Mouse (Mus musculus): Measurements from ENCODE around the gene Olfr961. TPM values are rescaled to one million over a fixed set of nuclear protein-coding genes. Genes with fewer than 3 reads are reported as not detected.

The Olfr961 gene
- polyA plus RNA-seq, 1 experiment from 2014 or later: not detected

GRCm38 (mm10) chr9:39633913-39634594 lies 10.8 kb upstream of the Olfr961 start:
- no peak for DNase-seq
- no peak for ATAC-seq (ENCODE audit: low read depth)
- Histone ChIP-seq H3K9ac (no peak overlapping the region), H3K27me3 (no peaks in the 10 kb centered on the region), H3K9me3 (replicated peaks) (no peaks in the 10 kb centered on the region), H3K4me1 (replicated peaks) (no peaks in the 10 kb centered on the region), H3K4me2 (no peak overlapping the region), H3K27ac (no peak overlapping the region), H3K4me3 (replicated peaks) (no peak overlapping the region), H3K36me3 (no peaks in the 10 kb centered on the region)
- WGBS (ENCODE audit: insufficient replicate concordance): 12% methylated on average over 4 of the region's 4 CpGs

- ATAC-seq (ENCODE audit: low read depth) (no peak), DNase-seq (no peak)
- Histone ChIP-seq H3K4me3 (replicated peaks) (no peak overlapping the region), H3K27ac (no peak overlapping the region), H3K36me3 (no peaks in the 10 kb centered on the region), H3K4me1 (replicated peaks) (no peaks in the 10 kb centered on the region), H3K9ac (no peak overlapping the region), H3K4me2 (no peak overlapping the region), H3K9me3 (replicated peaks) (no peaks in the 10 kb centered on the region), H3K27me3 (no peaks in the 10 kb centered on the region)
- WGBS (ENCODE audit: insufficient replicate concordance): 64% methylated on average over 4 of the region's 4 CpGs
These were observed 2.5 kb downstream of the Olfr961 start for GRCm38 (mm10) chr9:39647382-39647781.

GRCm38 (mm10) chr9:39654756-39655396 lies 10.0 kb downstream of the Olfr961 start:
- Histone ChIP-seq H3K9ac (no peak overlapping the region), H3K9me3 (replicated peaks) (no peaks in the 10 kb centered on the region), H3K36me3 (no peaks in the 10 kb centered on the region), H3K4me3 (replicated peaks) (no peak overlapping the region), H3K4me2 (no peak overlapping the region), H3K4me1 (replicated peaks) (no peaks in the 10 kb centered on the region), H3K27ac (no peak overlapping the region), H3K27me3 (no peaks in the 10 kb centered on the region)
- WGBS (ENCODE audit: insufficient replicate concordance): 51% methylated on average over 6 of the region's 6 CpGs
- ATAC-seq (ENCODE audit: low read depth): no peak
- DNase-seq: no peak

- no peak within 1 kb of the TSS for H3K9ac ChIP-seq
- no peaks in the 10 kb centered on the region; the same call in 1 of the 2 replicates for H3K9me3 ChIP-seq (replicated peaks)
- H3K27ac ChIP-seq: no peak within 1 kb of the TSS
- H3K4me1 ChIP-seq (replicated peaks): no peaks in the 10 kb centered on the region
- H3K36me3 ChIP-seq: no peaks in the 10 kb centered on the region
- WGBS (ENCODE audit: insufficient replicate concordance): 69% methylated on average over 1 of the region's 1 CpGs
- no peak for DNase-seq
- H3K4me2 ChIP-seq: no peak within 1 kb of the TSS
- no peak for ATAC-seq (ENCODE audit: low read depth)
- H3K4me3 ChIP-seq (replicated peaks): no peak within 1 kb of the TSS
- no peaks in the 10 kb centered on the region for H3K27me3 ChIP-seq
These were observed 22.0 kb downstream of the Olfr961 start, which contains the start of gene Olfr963 for GRCm38 (mm10) chr9:39666905-39667304. TSS of gene Olfr963 (plus strand) at chr9:39667205.

GRCm38 (mm10) chr9:39669723-39670122 lies 24.8 kb downstream of the Olfr961 start:
- Histone ChIP-seq H3K4me3 (replicated peaks) (no peak overlapping the region), H3K9ac (no peak overlapping the region), H3K27me3 (no peaks in the 10 kb centered on the region), H3K27ac (no peak overlapping the region), H3K4me2 (no peak overlapping the region), H3K4me1 (replicated peaks) (no peaks in the 10 kb centered on the region), H3K9me3 (replicated peaks) (no peaks in the 10 kb centered on the region), H3K36me3 (no peaks in the 10 kb centered on the region)
- DNase-seq: no peak
- ATAC-seq (ENCODE audit: low read depth): no peak
- whole genome bisulfite sequencing (ENCODE audit: insufficient replicate concordance): 48% methylated on average over 2 of the region's 2 CpGs

- Histone ChIP-seq H3K36me3 (no peaks in the 10 kb centered on the region), H3K27ac (no peak overlapping the region), H3K9ac (no peak overlapping the region), H3K4me1 (replicated peaks) (no peaks in the 10 kb centered on the region), H3K4me2 (no peak overlapping the region), H3K9me3 (replicated peaks) (no peaks in the 10 kb centered on the region), H3K27me3 (no peaks in the 10 kb centered on the region), H3K4me3 (replicated peaks) (no peak overlapping the region)
- DNase-seq (no peak), ATAC-seq (ENCODE audit: low read depth) (no peak)
- 58% methylated on average over 2 of the region's 2 CpGs for WGBS (ENCODE audit: insufficient replicate concordance)
These were observed 29.9 kb downstream of the Olfr961 start for GRCm38 (mm10) chr9:39674820-39675219.

GRCm38 (mm10) chr9:39678557-39678956 lies 33.7 kb downstream of the Olfr961 start:
- Histone ChIP-seq H3K36me3 (no peaks in the 10 kb centered on the region), H3K27me3 (no peaks in the 10 kb centered on the region), H3K4me2 (no peak overlapping the region), H3K9ac (no peak overlapping the region), H3K4me3 (replicated peaks) (no peak overlapping the region), H3K27ac (no peak overlapping the region), H3K4me1 (replicated peaks) (no peaks in the 10 kb centered on the region), H3K9me3 (replicated peaks) (no peaks in the 10 kb centered on the region)
- WGBS (ENCODE audit: insufficient replicate concordance): 71% methylated on average over 2 of the region's 2 CpGs
- DNase-seq (no peak), ATAC-seq (ENCODE audit: low read depth) (no peak)

- Histone ChIP-seq H3K27me3 (no peaks in the 10 kb centered on the region), H3K4me3 (replicated peaks) (no peak overlapping the region), H3K27ac (no peak overlapping the region), H3K4me2 (no peak overlapping the region), H3K9me3 (replicated peaks) (no peaks in the 10 kb centered on the region), H3K9ac (no peak overlapping the region), H3K4me1 (replicated peaks) (no peaks in the 10 kb centered on the region), H3K36me3 (no peaks in the 10 kb centered on the region)
- ATAC-seq (ENCODE audit: low read depth) (no peak), DNase-seq (no peak)
- 41% methylated on average over 2 of the region's 2 CpGs for WGBS (ENCODE audit: insufficient replicate concordance)
These were observed 34.4 kb downstream of the Olfr961 start for GRCm38 (mm10) chr9:39679280-39679679.

Other genes with a start within 250 kb of the Olfr961 start
- not detected in 2 replicates for gene Olfr952, start 217.9 kb upstream of the Olfr961 start, polyA plus RNA-seq (2015; fragmentation: Nextera tagmentation; extraction: Ambion mirVana)
- gene Olfr954, start 188.4 kb upstream of the Olfr961 start, polyA plus RNA-seq (2015; fragmentation: Nextera tagmentation; extraction: Ambion mirVana): not detected in 2 replicates
- not detected in 2 replicates for gene Olfr955, start 173.1 kb upstream of the Olfr961 start, polyA plus RNA-seq (2015; fragmentation: Nextera tagmentation; extraction: Ambion mirVana)
- not detected in 2 replicates for gene Olfr44, start 151.1 kb upstream of the Olfr961 start, polyA plus RNA-seq (2015; fragmentation: Nextera tagmentation; extraction: Ambion mirVana)
- gene Olfr957, start 129.3 kb upstream of the Olfr961 start, polyA plus RNA-seq (2015; fragmentation: Nextera tagmentation; extraction: Ambion mirVana): not detected in 2 replicates
- not detected in 2 replicates for gene Olfr958, start 91.0 kb upstream of the Olfr961 start, polyA plus RNA-seq (2015; fragmentation: Nextera tagmentation; extraction: Ambion mirVana)
- gene Olfr959, start 69.5 kb upstream of the Olfr961 start, polyA plus RNA-seq (2015; fragmentation: Nextera tagmentation; extraction: Ambion mirVana): not detected in 2 replicates
- 3.6 and 3.9 TPM in 2 replicates for gene AW551984, start 40.7 kb upstream of the Olfr961 start, polyA plus RNA-seq (2015; fragmentation: Nextera tagmentation; extraction: Ambion mirVana)
- gene Olfr148, start 34.4 kb upstream of the Olfr961 start, polyA plus RNA-seq (2015; fragmentation: Nextera tagmentation; extraction: Ambion mirVana): not detected in 2 replicates
- gene Olfr960, start 23.7 kb upstream of the Olfr961 start, polyA plus RNA-seq (2015; fragmentation: Nextera tagmentation; extraction: Ambion mirVana): not detected in 2 replicates
- gene Olfr963, start 22.1 kb downstream of the Olfr961 start, polyA plus RNA-seq (2015; fragmentation: Nextera tagmentation; extraction: Ambion mirVana): not detected in 2 replicates
- gene Olfr149, start 62.0 kb downstream of the Olfr961 start, polyA plus RNA-seq (2015; fragmentation: Nextera tagmentation; extraction: Ambion mirVana): not detected in 2 replicates
- not detected in 2 replicates for gene Olfr965, start 66.3 kb downstream of the Olfr961 start, polyA plus RNA-seq (2015; fragmentation: Nextera tagmentation; extraction: Ambion mirVana)
- not detected in 2 replicates for gene Olfr150, start 85.9 kb downstream of the Olfr961 start, polyA plus RNA-seq (2015; fragmentation: Nextera tagmentation; extraction: Ambion mirVana)
- not detected in 2 replicates for gene Olfr967, start 101.2 kb downstream of the Olfr961 start, polyA plus RNA-seq (2015; fragmentation: Nextera tagmentation; extraction: Ambion mirVana)
- not detected in 2 replicates for gene Olfr968, start 138.2 kb downstream of the Olfr961 start, polyA plus RNA-seq (2015; fragmentation: Nextera tagmentation; extraction: Ambion mirVana)
- not detected in 2 replicates for gene Olfr969, start 145.9 kb downstream of the Olfr961 start, polyA plus RNA-seq (2015; fragmentation: Nextera tagmentation; extraction: Ambion mirVana)
- not detected in 2 replicates for gene Olfr970, start 163.8 kb downstream of the Olfr961 start, polyA plus RNA-seq (2015; fragmentation: Nextera tagmentation; extraction: Ambion mirVana)
- gene Olfr971, start 191.8 kb downstream of the Olfr961 start, polyA plus RNA-seq (2015; fragmentation: Nextera tagmentation; extraction: Ambion mirVana): not detected in 2 replicates
- not detected in 2 replicates for gene Olfr972, start 221.3 kb downstream of the Olfr961 start, polyA plus RNA-seq (2015; fragmentation: Nextera tagmentation; extraction: Ambion mirVana)